Mouse (Mus musculus) embryonic facial prominence, embryonic 14.5 days (tissue): ENCODE results near the gene Olfr410. TPM values are rescaled to one million over a fixed set of nuclear protein-coding genes. Genes with fewer than 3 reads are reported as not detected.

Source experiments
- ATAC-seq: fragments of 200-750 bp; cut with Nextera tagmentation; 2 replicates; pipeline ENCODE4 v1.8.0; 2017; ENCODE audit warnings: low read depth, moderate number of reproducible peaks, moderate TSS enrichment
- DNase-seq: peaks from one replicate; pipeline ENCODE4 v3.0.0-alpha.2; 2015; ENCODE audit warnings: low spot score
- H3K27ac ChIP-seq: fragments of 300-500 bp; sonication (generic); replicated peaks from 2 replicates; pipeline ENCODE4 v1.5.1; 2014; ENCODE audit warnings: low read depth, mild to moderate bottlenecking, low read length, moderate library complexity
- H3K27me3 ChIP-seq: fragments of 300-500 bp; sonication (generic); replicated peaks from 2 replicates; pipeline ENCODE4 v1.6.1; 2014; ENCODE audit warnings: low read length; ENCODE audit not compliant: control insufficient read depth, insufficient read depth
- H3K36me3 ChIP-seq: fragments of 300-500 bp; sonication (generic); 2 replicates; pipeline ENCODE4 v1.6.1; 2014; ENCODE audit warnings: low read length, mixed read lengths; ENCODE audit not compliant: control insufficient read depth, insufficient read depth
- H3K4me1 ChIP-seq: fragments of 300-500 bp; sonication (generic); 2 replicates; pipeline ENCODE4 v1.6.1; 2014; ENCODE audit warnings: antibody characterized with exemption, low read length; ENCODE audit not compliant: control insufficient read depth, insufficient read depth
- H3K4me2 ChIP-seq: fragments of 300-500 bp; sonication (generic); 2 replicates; pipeline ENCODE4 v1.6.1; 2014; ENCODE audit warnings: low read depth, mild to moderate bottlenecking, low read length, moderate library complexity, mixed read lengths
- H3K4me3 ChIP-seq: fragments of 300-500 bp; sonication (generic); 2 replicates; pipeline ENCODE4 v1.5.1; 2014; ENCODE audit warnings: low read depth, mild to moderate bottlenecking, low read length
- H3K9ac ChIP-seq: fragments of 300-500 bp; sonication (generic); 2 replicates; pipeline ENCODE4 v1.6.1; 2014; ENCODE audit warnings: low read depth, mild to moderate bottlenecking, low read length, moderate library complexity, mixed read lengths
- H3K9me3 ChIP-seq: fragments of 300-500 bp; sonication (generic); 2 replicates; pipeline ENCODE4 v1.6.1; 2016; ENCODE audit warnings: low read length; ENCODE audit not compliant: control insufficient read depth
- WGBS: fragments of 180-500 bp; shearing (Covaris S2); extraction: QIAGEN DNeasy Blood & Tissue Kit; methylation state at CpG from one replicate; pipeline ENCODE4 v1.1.7; 2014; 5-methylcytosine and 5-hydroxymethylcytosine counted together
- polyA plus RNA-seq: library from polyadenylated mRNA; unstranded; fragments of >200 nt; fragmentation: Nextera tagmentation; extraction: Ambion mirVana; gene quantifications from 2 replicates; pipeline ENCODE4 v1.2.1, GENCODE M21; 2014

Olfr410 gene
- polyA plus RNA-seq, result 0.03 and 0.05 TPM in 2 replicates

DNA sequence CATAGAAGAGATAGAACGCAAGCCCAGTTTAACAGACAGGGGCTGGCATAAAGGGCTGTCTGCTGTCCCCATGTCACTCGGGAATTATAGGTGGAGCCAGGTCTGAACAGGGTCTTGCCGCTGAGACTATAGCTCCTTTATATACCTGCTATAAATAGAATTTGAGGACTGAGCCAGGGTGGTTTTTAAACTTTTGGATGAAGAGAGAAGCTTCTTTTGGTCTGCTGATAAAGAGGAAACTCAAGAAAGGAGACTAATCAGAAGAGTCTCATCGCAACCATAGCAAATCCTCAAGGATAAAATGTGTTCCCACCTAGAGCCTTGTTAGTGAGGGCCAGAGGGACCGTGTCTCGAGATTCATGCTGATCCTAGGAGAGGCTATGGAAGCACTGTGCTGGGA is at the start of gene Olfr410:
Olfr410 (minus strand) TSS at position 101 of the 400 bp plus-strand sequence.
- H3K4me3 ChIP-seq, result no peak within 1 kb of the TSS
- H3K27me3 ChIP-seq, result no peaks in the 10 kb centered on the region
- 80% methylated on average over 6 of the region's 6 CpGs for WGBS
- ATAC-seq (no peak), DNase-seq (no peak)
- H3K36me3 ChIP-seq, result no peaks in the 10 kb centered on the region
- no peak within 1 kb of the TSS for H3K27ac ChIP-seq
- no peak within 1 kb of the TSS for H3K4me2 ChIP-seq
- no peak within 1 kb of the TSS for H3K9ac ChIP-seq
- no peaks in the 10 kb centered on the region for H3K9me3 ChIP-seq
- no peaks in the 10 kb centered on the region for H3K4me1 ChIP-seq

DNA sequence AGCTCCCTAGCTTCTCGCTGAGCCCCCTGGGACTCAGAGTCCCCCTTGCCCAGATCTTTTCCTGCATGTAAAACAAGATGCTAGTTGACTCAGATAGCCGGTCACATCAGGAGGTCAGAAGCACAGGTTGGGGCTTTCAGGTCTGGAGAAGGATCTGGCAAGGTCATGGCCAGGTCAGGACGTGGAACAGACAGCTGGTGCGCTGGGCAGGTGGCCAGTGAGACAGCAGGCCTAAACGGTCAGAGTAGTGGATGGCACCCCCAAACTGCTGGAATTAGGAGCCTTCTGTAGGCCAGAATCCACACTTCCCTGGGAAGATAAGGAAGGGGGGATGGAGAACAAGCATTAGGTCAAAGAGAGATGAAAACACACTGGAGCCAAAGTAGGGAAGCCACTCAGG is 49.4 kb upstream of the Olfr410 start:
- Histone ChIP-seq H3K9ac (no peak overlapping the region), H3K4me2 (no peak overlapping the region), H3K4me1 (no peaks in the 10 kb centered on the region), H3K27ac (no peak overlapping the region), H3K4me3 (no peak overlapping the region), H3K27me3 (no peaks in the 10 kb centered on the region), H3K36me3 (no peaks in the 10 kb centered on the region), H3K9me3 (no peaks in the 10 kb centered on the region)
- DNase-seq, result no peak
- 71% methylated on average over 5 of the region's 5 CpGs for WGBS
- ATAC-seq, result no peak

DNA sequence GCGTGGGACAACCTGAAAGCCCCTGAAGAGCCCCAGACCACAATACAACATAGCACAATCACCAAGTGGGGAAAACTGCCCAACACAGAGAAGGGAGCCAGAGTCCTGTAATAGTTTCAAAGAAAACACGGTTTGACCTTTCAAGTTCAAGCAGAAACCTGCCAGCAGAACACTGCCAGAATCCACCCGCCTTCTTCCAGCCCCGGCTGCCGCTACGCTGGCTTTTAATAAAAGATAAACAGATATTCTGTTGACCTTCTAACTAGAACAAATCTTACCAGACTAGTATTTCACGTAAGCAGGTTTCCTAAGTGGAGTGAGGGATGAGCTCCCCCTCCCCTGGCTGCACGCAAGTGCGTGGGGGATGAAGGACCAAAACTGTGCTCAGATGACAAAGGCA is 47.8 kb upstream of the Olfr410 start:
- DNase-seq (peak; percentile 27), ATAC-seq (no peak)
- H3K27ac ChIP-seq, result no peak overlapping the region
- H3K4me1 ChIP-seq, result no peaks in the 10 kb centered on the region
- no peaks in the 10 kb centered on the region for H3K36me3 ChIP-seq
- H3K27me3 ChIP-seq, result no peaks in the 10 kb centered on the region
- no peak overlapping the region for H3K9ac ChIP-seq
- H3K9me3 ChIP-seq, result no peaks in the 10 kb centered on the region
- no peak overlapping the region for H3K4me2 ChIP-seq
- WGBS, result 65% methylated on average over 9 of the region's 9 CpGs
- H3K4me3 ChIP-seq, result no peak overlapping the region

DNA sequence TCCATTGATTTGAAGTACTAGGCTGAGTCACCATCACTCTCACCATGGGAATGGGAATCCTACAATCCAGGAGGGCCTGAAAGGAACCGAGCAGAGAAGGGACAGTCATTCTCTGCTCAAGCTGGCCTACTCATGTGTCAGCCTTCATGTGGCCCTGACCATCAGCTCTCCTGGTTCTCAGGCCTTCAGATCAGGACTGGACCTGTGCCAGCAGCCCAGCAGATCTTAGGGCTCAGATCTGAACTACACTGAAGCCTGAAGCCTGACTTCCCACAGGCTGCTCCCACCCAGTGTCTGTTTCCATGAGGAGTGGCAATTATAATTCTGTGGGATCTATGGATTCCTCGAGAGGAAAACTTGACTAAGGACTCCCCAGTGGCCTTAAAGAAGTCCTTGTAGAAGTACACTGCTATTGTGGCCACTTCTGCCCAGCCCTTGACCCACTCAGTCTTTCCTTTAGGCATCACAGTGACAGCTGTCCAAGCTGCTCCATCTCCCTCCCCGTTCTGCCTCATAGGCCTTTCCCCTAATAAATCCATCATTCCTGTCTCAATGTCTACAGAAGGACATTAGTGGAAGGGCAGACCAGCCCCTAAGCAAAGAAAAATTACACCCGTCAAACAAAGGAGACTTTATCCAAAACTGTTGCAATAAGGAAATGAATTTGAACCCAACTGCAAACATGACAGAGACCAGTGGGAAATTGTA is 41.5 kb upstream of the Olfr410 start:
- DNase-seq (no peak), ATAC-seq (no peak)
- Histone ChIP-seq H3K9me3 (no peaks in the 10 kb centered on the region), H3K4me2 (no peak overlapping the region), H3K27ac (no peak overlapping the region), H3K9ac (no peak overlapping the region), H3K4me3 (no peak overlapping the region), H3K36me3 (no peaks in the 10 kb centered on the region), H3K4me1 (no peaks in the 10 kb centered on the region), H3K27me3 (no peaks in the 10 kb centered on the region)
- WGBS, result 56% methylated on average over 4 of the region's 4 CpGs

DNA sequence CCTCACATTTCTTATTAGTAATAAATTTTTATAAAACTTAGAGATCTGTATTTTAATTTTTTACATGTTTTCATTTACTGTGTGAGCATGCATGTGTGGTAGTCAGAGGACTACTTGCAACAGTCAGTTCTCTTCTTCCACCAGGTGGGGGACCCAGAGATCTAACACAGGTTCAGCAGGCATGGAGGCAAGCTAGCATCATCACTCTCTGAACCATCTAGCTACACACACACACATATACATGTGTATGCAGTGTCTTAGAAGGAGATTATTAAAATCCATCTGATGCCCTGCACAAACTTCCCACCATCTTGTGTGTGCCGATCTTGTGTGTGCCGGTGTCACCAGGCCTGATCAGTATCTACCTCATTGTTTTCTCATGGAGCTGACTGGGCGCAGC is 39.0 kb upstream of the Olfr410 start:
- 62% methylated on average over 3 of the region's 3 CpGs for WGBS
- no peak overlapping the region for H3K27ac ChIP-seq
- no peak overlapping the region for H3K4me3 ChIP-seq
- H3K9me3 ChIP-seq, result no peaks in the 10 kb centered on the region
- H3K27me3 ChIP-seq, result no peaks in the 10 kb centered on the region
- no peak overlapping the region for H3K4me2 ChIP-seq
- no peaks in the 10 kb centered on the region for H3K36me3 ChIP-seq
- DNase-seq (peak; percentile 73), ATAC-seq (peak; percentile 79)
- H3K4me1 ChIP-seq, result no peaks in the 10 kb centered on the region
- H3K9ac ChIP-seq, result no peak overlapping the region

DNA sequence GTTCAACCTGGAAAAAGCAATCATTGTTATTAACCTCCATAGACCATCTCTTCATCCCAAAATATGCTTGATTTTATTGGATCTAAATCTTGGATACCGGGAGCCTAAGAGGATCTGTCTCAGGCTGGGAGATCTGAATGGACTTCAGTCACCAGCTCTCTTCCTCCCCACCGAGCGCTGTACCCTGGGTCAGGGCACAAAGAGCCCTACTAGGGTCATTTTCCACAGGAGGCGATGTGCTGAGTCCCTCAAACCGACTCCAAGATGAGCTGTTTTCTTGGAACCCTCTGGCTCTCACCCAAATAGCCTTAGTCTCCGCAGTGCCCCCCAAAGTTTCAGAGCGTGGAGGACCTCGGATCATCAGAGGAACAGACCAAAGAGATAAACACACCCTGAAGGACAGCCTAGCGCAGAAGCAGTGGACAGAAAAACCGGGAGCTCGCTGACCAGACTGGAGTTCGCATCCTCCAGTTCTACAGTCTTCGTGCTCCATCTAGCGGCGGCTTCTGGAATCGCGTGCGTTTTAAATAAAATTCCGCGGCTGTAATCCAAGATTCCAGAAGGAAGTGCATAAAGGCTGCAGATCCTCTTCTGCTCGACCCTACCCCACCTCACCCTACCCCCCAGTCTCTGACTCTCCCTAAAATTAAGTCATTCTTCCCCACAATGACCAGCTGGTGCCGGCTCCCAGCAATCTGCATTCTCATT is 33.7 kb upstream of the Olfr410 start:
- ATAC-seq, result peak; percentile 26; the same call in 1 of the 2 replicates
- no peaks in the 10 kb centered on the region for H3K9me3 ChIP-seq
- WGBS, result 11% methylated on average over 22 of the region's 22 CpGs
- H3K27me3 ChIP-seq, result peaks cover 12% of the 10 kb centered on the region
- H3K4me3 ChIP-seq, result no peak overlapping the region
- H3K4me2 ChIP-seq, result peak overlapping the region; percentile 21; the same call in 1 of the 2 replicates
- H3K27ac ChIP-seq, result no peak overlapping the region
- H3K4me1 ChIP-seq, result no peaks in the 10 kb centered on the region
- peak; percentile 71 for DNase-seq
- H3K9ac ChIP-seq, result no peak overlapping the region
- H3K36me3 ChIP-seq, result no peaks in the 10 kb centered on the region

DNA sequence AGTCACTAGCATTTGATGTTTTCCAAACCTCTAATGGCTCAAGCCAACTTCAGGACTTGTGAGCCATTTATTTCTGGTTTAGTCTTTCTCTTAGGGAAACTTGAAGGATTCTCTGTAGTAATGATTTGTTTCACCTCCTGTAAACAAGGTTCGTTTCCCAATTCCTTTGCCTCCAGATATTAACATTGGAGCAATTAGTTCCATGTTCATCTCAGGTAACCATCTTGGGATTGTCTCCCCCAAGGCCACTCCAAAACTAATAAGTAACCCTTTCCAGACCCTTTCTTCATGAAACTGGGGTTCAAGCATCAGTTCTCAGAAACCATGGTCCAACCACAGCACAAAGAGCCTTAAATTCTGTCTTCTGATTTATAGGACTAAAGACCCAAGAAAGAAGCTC is 23.9 kb upstream of the Olfr410 start, which contains the start of gene Olfr412:
Olfr412 (plus strand) TSS at position 301 of the 400 bp plus-strand sequence.
- Histone ChIP-seq H3K4me1 (no peaks in the 10 kb centered on the region), H3K4me2 (no peak within 1 kb of the TSS), H3K36me3 (no peaks in the 10 kb centered on the region), H3K9ac (no peak within 1 kb of the TSS), H3K27ac (no peak within 1 kb of the TSS), H3K9me3 (peaks cover 13% of the 10 kb centered on the region; the same call in 1 of the 2 replicates), H3K27me3 (no peaks in the 10 kb centered on the region), H3K4me3 (no peak within 1 kb of the TSS)
- DNase-seq (no peak), ATAC-seq (no peak)
- WGBS, result 66% methylated on average over 1 of the region's 1 CpGs

DNA sequence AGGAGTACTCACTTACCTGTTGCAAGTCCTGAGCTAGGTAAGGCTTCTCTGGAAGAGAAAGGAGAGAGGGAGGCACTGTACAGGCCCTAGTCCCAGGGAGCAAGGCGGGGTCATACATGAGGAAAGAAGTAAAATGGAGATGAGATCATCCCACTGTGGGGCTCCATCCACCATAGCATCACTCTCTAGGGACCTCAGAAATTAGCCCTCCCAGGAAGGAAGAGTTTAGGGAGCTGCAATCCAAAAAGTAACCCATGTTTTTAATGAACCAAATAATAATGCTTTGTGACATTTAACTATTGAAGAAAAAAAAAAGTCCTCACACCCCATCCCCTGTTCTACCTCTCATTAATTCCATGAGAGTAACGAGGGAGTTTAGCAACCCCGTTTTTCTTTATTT is 14.7 kb upstream of the Olfr410 start, which contains the start of gene Olfr411:
Olfr411 (minus strand) TSS at position 101 of the 400 bp plus-strand sequence.
- H3K36me3 ChIP-seq, result no peaks in the 10 kb centered on the region
- DNase-seq (no peak), ATAC-seq (no peak)
- WGBS, result 73% methylated on average over 3 of the region's 3 CpGs
- H3K9ac ChIP-seq, result no peak within 1 kb of the TSS
- H3K4me3 ChIP-seq, result no peak within 1 kb of the TSS
- no peak within 1 kb of the TSS for H3K4me2 ChIP-seq
- 0 out of 2 replicates have a peak, but pooled peaks cover 7% of the 10 kb centered on the region for H3K9me3 ChIP-seq
- no peaks in the 10 kb centered on the region for H3K4me1 ChIP-seq
- H3K27me3 ChIP-seq, result no peaks in the 10 kb centered on the region
- H3K27ac ChIP-seq, result no peak within 1 kb of the TSS
